Mouse (Mus musculus): ENCODE data around the gene Tnnc2. TPM values are rescaled to one million over a fixed set of nuclear protein-coding genes. Genes with fewer than 3 reads are reported as not detected.
A peak's percentile ranks its signal among the peaks of the same experiment; 100 is the strongest.

Gene Tnnc2
- polyA plus RNA-seq, 1 experiment: 0.80 TPM

DNA sequence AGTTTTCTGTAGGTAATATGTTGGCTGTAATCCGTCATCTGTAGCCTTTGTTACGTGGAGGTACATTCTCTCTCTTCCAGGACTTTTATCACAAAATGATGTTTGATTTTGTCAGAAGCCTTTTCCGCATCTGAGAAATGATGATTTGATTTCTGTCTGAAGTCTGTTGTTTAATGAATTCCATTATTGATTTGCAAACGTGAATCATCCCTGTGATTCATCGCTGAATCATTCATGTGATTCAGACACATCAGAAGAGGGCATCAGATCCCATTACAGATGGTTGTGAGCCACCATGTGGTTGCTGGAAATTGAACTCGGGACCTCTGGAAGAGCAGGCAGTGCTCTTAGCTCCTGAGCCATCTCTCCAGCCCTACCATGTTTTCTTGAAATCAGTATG, 30.8 kb downstream of the Tnnc2 start:
- Histone ChIP-seq H3K4me3 (ENCODE audit: insufficient read depth, low read length) (no peak overlapping the region), H3K27ac (ENCODE audit: insufficient read depth, low read depth, low read length) (peak overlapping the region; percentile 17), H3K4me1 (ENCODE audit: control insufficient read depth, insufficient read depth, low read length) (peaks cover 21% of the 10 kb centered on the region)
- TF ChIP-seq POLR2A (IDR thresholded peaks at IDR 0.05; ENCODE audit: borderline replicate concordance, low read depth, low read length): no peak
- no peak for TF ChIP-seq CTCF (IDR thresholded peaks at IDR 0.05; ENCODE audit: low read depth, low read length)

DNA sequence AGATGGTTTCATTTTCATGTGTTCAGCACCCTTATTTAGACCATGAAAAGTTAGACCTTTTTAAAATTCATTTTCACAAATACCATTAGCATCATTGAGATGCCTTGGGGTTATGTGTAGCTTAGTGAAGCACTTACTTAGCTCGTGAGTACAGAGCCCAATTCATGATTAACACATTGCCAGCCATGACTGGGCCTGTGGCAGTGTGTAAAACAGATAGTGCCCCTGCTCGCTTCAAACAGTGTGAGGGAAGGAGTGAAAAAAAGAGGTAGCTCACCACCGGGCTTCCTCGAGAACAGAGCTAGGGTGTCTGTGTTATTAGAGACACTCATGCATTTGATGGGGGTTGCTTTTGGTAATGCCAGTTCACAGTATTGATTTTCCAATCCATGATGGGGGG, 31.6 kb downstream of the Tnnc2 start:
- H3K4me1 ChIP-seq (ENCODE audit: control insufficient read depth, insufficient read depth, low read length): peaks cover 21% of the 10 kb centered on the region
- peak overlapping the region; percentile 17 for H3K27ac ChIP-seq (ENCODE audit: insufficient read depth, low read depth, low read length)
- no peak for TF ChIP-seq CTCF (IDR thresholded peaks at IDR 0.05; ENCODE audit: low read depth, low read length)
- TF ChIP-seq POLR2A (IDR thresholded peaks at IDR 0.05; ENCODE audit: borderline replicate concordance, low read depth, low read length): no peak
- H3K4me3 ChIP-seq (ENCODE audit: insufficient read depth, low read length): no peak overlapping the region

DNA sequence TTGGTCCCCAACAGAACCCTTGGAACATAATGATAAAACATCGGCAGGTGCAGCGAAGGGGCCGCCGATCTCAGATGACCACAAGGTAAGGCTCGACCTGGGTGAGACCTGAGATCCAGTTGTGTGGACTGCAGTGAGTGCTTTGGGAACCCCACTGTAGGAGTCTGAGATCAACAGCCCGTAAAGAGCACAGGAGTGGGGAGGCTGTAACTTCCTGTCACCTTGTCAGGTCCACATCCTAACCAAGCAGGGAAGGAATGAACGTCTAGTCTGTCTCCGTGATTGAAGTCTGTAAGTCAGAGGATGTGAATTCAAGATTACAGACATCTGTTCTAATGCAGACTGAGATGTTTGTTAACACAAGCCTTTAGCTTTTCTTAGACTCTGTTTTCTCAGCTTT, 33.1 kb downstream of the Tnnc2 start:
- Histone ChIP-seq H3K4me3 (ENCODE audit: insufficient read depth, low read length) (peak overlapping the region; percentile 96), H3K27ac (ENCODE audit: insufficient read depth, low read depth, low read length) (no peak overlapping the region), H3K4me1 (ENCODE audit: control insufficient read depth, insufficient read depth, low read length) (peaks cover 21% of the 10 kb centered on the region)
- TF ChIP-seq POLR2A (IDR thresholded peaks at IDR 0.05; ENCODE audit: borderline replicate concordance, low read depth, low read length) (no peak), CTCF (IDR thresholded peaks at IDR 0.05; ENCODE audit: low read depth, low read length) (no peak)

DNA sequence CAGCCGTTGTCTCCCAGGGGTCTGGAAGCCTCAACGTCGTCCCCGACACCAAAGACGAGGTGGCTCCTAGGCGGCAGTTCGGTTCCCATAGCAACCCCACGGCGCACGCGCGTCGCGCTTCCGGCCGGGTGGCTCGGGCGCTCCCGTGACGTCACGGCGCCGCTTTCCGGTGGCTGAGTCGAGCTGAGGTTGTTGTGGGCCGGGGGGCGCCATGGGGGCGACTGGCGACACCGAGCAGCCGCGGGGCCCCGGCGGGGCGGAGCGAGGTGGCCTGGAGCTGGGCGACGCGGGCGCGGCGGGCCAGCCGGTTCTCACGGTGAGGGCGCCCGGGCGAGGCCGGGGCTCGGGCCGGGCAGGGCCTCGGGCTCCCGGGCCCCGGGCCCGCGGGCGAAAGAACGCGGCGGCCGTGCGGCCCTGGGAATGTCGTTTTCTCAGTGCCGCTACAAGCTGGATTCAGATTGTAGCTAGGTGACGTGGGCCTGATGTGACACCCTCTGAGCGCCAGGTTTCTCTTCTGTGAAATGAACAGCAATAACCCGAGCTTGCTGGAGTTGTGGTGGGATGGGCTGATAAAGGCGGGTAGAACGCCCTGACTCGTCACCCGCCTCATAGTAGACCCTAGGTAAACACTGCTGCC, 33.8 kb downstream of the Tnnc2 start, which contains the start of the genes Wfdc3 and Dnttip1:
Gene Wfdc3, minus strand, starts transcription at position 89 of the 637 bp plus-strand sequence.
Gene Dnttip1, plus strand, starts transcription at position 141 of the 637 bp plus-strand sequence.
- Histone ChIP-seq H3K4me1 (ENCODE audit: control insufficient read depth, insufficient read depth, low read length) (peaks cover 21% of the 10 kb centered on the region), H3K4me3 (ENCODE audit: insufficient read depth, low read length) (peak within 1 kb of the TSS; percentile 96), H3K27ac (ENCODE audit: insufficient read depth, low read depth, low read length) (peak within 1 kb of the TSS; percentile 25; the same call in 1 of the 2 replicates)
- no peak for TF ChIP-seq POLR2A (IDR thresholded peaks at IDR 0.05; ENCODE audit: borderline replicate concordance, low read depth, low read length)
- TF ChIP-seq CTCF (IDR thresholded peaks at IDR 0.05; ENCODE audit: low read depth, low read length): no peak

DNA sequence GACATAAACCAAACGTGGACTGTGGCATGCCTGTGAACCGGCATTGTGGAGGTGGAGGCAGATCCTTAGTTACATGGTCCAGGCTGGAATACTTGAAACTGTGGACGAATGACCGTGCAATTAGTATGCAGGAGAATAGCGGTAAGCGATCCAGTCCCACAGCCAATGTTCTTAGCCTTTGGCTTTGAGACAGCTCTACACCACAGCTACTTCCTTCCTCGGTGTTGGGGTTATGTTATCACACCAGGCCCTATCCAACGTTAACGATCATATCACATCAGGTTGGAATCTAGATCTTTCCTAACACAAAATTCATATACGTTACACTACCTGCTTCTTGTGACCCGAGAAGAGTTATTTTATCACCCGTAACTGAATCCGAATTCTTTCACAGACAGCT, 34.8 kb downstream of the Tnnc2 start:
- H3K4me1 ChIP-seq (ENCODE audit: control insufficient read depth, insufficient read depth, low read length): peaks cover 21% of the 10 kb centered on the region
- TF ChIP-seq POLR2A (IDR thresholded peaks at IDR 0.05; ENCODE audit: borderline replicate concordance, low read depth, low read length): no peak
- no peak for TF ChIP-seq CTCF (IDR thresholded peaks at IDR 0.05; ENCODE audit: low read depth, low read length)
- H3K27ac ChIP-seq (ENCODE audit: insufficient read depth, low read depth, low read length): no peak overlapping the region
- H3K4me3 ChIP-seq (ENCODE audit: insufficient read depth, low read length): peak overlapping the region; percentile 96

DNA sequence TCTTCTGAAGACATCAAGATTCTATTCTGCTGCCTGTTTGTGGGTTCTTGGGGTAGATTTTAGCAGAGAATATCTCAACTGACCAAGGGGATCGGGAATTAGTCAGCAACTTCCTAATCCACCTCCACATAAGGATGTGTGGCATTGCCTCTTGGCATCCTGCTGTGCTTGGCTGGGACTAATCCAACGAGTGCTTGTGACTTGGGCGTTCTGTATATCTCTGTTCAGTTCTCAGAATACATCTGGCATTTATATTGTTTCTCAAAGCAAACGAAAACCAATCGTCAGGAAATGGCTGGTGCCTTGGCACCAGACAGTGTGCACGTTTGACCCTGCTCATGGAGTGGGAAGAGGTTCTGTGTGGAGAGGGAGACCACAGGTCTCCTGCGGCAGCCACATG, 39.9 kb downstream of the Tnnc2 start:
- Histone ChIP-seq H3K4me1 (ENCODE audit: control insufficient read depth, insufficient read depth, low read length) (peaks cover 1% of the 10 kb centered on the region), H3K4me3 (ENCODE audit: insufficient read depth, low read length) (no peak overlapping the region), H3K27ac (ENCODE audit: insufficient read depth, low read depth, low read length) (no peak overlapping the region)
- TF ChIP-seq CTCF (IDR thresholded peaks at IDR 0.05; ENCODE audit: low read depth, low read length) (no peak), POLR2A (IDR thresholded peaks at IDR 0.05; ENCODE audit: borderline replicate concordance, low read depth, low read length) (no peak)

DNA sequence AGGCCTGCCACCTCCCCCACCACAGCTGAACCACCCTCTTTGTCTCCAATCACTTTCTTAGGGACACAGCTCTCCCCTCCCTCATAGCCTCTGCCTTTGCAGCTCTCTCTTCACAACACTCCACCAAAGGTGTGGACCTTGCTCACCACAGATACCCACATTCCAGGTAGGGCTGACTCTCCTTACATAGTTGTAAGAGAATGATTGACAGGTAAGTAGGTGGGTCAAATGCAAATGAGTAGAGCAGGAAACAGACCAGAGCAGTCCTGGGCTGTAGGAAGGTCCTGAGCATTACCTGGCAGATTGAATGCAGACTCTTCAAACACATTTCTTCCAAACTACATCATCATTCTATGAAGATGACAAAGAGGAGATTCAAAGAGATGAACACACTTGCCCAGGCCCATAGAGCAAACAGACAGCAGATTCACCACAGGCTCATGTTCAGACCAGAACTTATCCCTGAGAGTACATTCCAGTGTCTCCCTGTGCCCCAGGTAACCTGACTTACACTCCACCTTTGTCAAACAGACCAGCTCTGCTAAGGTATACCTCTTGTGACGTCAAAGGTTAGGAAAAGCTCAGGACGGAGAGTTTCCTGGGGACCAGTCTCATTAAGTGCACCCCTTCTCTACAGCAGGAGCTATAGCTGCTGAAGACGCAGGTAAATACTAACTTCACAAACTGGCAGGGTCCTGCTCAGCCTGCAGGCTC, 42.2 kb downstream of the Tnnc2 start:
- Histone ChIP-seq H3K4me1 (ENCODE audit: control insufficient read depth, insufficient read depth, low read length) (no peaks in the 10 kb centered on the region), H3K27ac (ENCODE audit: insufficient read depth, low read depth, low read length) (no peak overlapping the region), H3K4me3 (ENCODE audit: insufficient read depth, low read length) (no peak overlapping the region)
- TF ChIP-seq POLR2A (IDR thresholded peaks at IDR 0.05; ENCODE audit: borderline replicate concordance, low read depth, low read length) (no peak), CTCF (IDR thresholded peaks at IDR 0.05; ENCODE audit: low read depth, low read length) (no peak)

DNA sequence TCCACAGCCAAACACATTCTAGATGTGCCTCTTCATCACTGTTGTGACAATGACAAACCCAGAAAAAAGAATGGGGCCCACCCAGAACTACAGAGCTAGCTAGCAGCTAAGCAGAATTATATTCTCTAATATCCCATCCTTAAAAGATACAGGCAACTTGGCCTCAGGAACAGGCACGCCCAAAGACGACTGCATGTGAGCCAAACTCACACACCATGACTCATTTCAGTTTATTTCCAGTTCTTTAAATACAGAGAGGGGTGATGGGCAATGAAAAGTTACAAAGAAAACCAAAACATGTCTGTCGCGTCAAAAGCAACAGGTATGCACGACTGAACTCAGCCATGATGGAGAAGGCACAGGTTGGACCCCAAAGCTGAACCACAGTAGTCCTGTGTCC, 44.3 kb downstream of the Tnnc2 start:
- no peak for TF ChIP-seq POLR2A (IDR thresholded peaks at IDR 0.05; ENCODE audit: borderline replicate concordance, low read depth, low read length)
- no peak for TF ChIP-seq CTCF (IDR thresholded peaks at IDR 0.05; ENCODE audit: low read depth, low read length)
- Histone ChIP-seq H3K27ac (ENCODE audit: insufficient read depth, low read depth, low read length) (no peak overlapping the region), H3K4me3 (ENCODE audit: insufficient read depth, low read length) (no peak overlapping the region), H3K4me1 (ENCODE audit: control insufficient read depth, insufficient read depth, low read length) (no peaks in the 10 kb centered on the region)

DNA sequence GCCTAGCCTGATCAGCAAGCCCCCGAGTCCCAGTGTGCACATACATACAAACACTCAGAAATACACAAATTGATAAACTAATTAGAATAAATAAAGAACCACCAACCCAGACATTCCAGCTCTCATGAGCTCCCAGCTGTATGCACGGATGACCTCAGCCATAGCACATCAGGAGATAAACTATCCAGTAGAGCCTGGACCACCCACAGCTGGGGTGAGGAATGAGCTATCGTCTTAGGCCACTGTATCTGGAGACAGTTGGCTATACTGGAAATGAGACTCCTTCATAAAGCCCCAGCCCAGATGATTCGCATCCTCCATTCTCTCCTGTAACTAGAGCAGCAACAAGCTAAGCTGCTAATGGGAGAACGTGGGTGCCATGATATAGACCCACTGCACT, 44.9 kb downstream of the Tnnc2 start:
- Histone ChIP-seq H3K4me3 (ENCODE audit: insufficient read depth, low read length) (no peak overlapping the region), H3K4me1 (ENCODE audit: control insufficient read depth, insufficient read depth, low read length) (no peaks in the 10 kb centered on the region), H3K27ac (ENCODE audit: insufficient read depth, low read depth, low read length) (no peak overlapping the region)
- no peak for TF ChIP-seq POLR2A (IDR thresholded peaks at IDR 0.05; ENCODE audit: borderline replicate concordance, low read depth, low read length)

DNA sequence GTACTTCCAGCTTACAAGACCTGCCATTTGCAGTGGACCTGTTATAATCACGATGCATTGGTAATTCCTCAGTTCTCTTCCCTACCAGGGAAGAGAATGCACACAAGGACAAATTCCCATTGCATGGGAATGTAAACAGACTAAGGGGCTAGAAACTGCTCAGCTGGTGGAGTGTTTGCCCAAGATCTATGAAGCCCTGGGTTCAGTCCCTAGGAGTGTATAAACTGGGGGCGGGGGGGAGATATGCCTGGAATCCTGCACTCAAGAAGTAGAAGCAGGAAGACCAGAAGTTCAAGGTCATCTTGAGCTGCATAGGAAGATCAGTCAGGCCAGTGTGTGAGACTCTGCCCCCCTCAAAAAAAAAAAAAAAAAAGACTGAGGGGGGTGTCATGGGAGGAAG, 46.5 kb downstream of the Tnnc2 start:
- no peak for TF ChIP-seq CTCF (IDR thresholded peaks at IDR 0.05; ENCODE audit: low read depth, low read length)
- no peak for TF ChIP-seq POLR2A (IDR thresholded peaks at IDR 0.05; ENCODE audit: borderline replicate concordance, low read depth, low read length)
- Histone ChIP-seq H3K4me3 (ENCODE audit: insufficient read depth, low read length) (no peak overlapping the region), H3K4me1 (ENCODE audit: control insufficient read depth, insufficient read depth, low read length) (no peaks in the 10 kb centered on the region), H3K27ac (ENCODE audit: insufficient read depth, low read depth, low read length) (no peak overlapping the region)

Data from bone marrow macrophage, adult 2 months (primary cell).